Mouse (Mus musculus) brain, embryonic 14.5 days (tissue): ENCODE measurements around the gene Clip1.

Source experiments
- CTCF ChIP-seq: fragments of 200-500 bp; IDR thresholded peaks from 2 replicates; pipeline ENCODE4 v1.5.1; 2012; ENCODE audit warnings: inconsistent platforms, mild to moderate bottlenecking, moderate library complexity, borderline replicate concordance; ENCODE audit not compliant: insufficient read depth, insufficient read length; ENCODE audit errors: extremely low read depth
- POLR2A ChIP-seq: fragments of 200-500 bp; IDR thresholded peaks from 2 replicates; pipeline ENCODE4 v1.6.1; 2012; ENCODE audit warnings: mild to moderate bottlenecking, inconsistent platforms, borderline replicate concordance; ENCODE audit not compliant: poor library complexity, insufficient read depth, insufficient read length, severe bottlenecking; ENCODE audit errors: extremely low read depth

- TF ChIP-seq POLR2A, result no peak
- no peak for TF ChIP-seq CTCF
These were observed 104.4 kb downstream of the Clip1 start for GRCm38 (mm10) chr5:123580043-123580442.
